Mouse (Mus musculus) cerebellum, postnatal 10 days (tissue): ENCODE results near the gene Cntfr.

Experiments used
- DNase-seq, 2 experiments: peaks; one replicate each; pipeline ENCODE4 v3.0.0; 2021; ENCODE audit warnings: mixed read lengths in 2 of 2

Gene Cntfr

DNA sequence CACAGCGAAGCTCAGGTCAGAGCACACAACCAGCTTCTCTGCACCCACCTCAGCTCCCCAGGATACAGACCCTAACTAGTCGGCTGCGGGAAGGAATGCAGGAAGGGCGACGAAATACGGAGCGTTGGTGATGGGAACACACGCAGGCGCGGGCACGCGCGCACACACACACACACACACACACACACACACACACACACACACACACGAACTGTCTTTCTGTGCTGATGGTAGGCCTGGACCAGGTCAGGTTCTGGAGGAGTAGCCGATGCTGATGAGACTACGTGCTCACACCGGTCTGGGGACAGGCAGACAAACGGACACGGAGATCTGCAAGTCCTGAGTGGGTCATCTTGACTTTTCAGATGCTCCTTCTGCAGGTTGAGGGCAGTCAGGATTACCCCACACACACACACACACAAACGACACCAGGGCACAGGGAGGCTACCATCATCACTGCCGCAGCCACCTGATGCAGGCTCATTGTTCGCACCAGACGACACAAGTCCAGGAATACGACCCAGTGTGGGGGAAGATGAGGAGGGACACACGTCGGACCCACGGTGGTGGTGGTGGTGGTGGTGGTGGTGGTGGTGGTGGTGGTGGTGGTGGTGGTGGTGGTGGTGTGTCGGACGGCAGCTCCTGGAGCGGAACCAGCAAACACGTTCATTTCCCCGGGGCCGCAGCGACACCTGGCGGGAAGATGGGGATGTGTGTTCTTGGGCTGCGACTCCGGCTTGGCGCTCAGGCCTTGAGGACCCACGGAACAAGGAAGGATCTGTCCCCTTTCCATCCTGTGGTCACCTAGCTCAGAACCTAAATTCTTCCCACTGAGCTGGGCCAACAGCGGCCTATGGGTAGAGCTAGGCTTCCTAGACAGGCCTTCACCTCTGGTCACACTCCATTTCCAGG, at the start of gene Cntfr:
Gene Cntfr (minus strand): TSS at position 160 of the 912 bp plus-strand sequence.
- DNase-seq = peak; percentile 94 to 95

DNA sequence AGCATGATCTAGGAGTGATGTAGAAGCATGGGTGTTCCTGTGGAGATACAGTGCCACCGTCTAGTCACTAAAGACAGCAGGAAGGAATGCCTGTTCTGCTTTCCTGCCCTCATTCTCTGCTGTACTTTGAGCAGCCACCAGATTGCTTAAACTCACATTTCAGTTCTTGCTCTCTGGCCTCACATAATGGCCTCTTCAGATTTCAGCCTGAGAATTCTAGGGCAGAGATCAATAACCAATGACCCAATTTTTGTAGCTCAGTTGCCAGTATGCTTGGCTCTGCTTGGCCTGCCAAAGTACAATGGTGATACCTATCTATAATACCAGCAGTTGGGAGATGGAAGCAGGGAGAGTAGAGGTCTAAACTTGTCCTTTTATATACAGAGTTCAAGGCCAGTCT, 48.1 kb upstream of the Cntfr start:
- DNase-seq = no peak

- no peak for DNase-seq
These were observed 47.2 kb upstream of the Cntfr start for GRCm38 (mm10) chr4:41744131-41744530.

DNA sequence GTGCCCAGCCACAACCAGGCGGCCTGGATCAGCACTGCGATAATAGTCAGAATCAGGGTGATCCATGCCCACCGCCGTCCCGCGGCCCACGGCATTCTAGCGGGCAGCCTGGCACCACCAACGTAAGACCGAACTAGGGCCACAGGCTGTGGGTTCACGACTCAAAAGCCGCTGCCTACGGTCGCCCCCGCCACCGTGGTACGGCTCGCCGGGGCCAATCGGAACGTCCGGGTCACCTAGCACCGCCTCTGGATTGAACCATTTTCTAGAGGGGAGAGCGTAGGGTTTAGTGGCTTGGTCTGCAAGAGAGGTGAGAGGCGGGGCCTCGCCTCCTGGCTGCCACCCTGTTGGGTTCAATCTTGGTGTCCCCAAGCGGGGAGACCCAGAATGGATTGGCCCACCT, 44.3 kb upstream of the Cntfr start:
- DNase-seq = peak; percentile 94 to 96

- DNase-seq = peak; percentile 74 to 79
These were observed 43.7 kb upstream of the Cntfr start for GRCm38 (mm10) chr4:41740380-41741157.

GRCm38 (mm10) chr4:41739260-41739659, 42.4 kb upstream of the Cntfr start:
- no peak for DNase-seq

DNA sequence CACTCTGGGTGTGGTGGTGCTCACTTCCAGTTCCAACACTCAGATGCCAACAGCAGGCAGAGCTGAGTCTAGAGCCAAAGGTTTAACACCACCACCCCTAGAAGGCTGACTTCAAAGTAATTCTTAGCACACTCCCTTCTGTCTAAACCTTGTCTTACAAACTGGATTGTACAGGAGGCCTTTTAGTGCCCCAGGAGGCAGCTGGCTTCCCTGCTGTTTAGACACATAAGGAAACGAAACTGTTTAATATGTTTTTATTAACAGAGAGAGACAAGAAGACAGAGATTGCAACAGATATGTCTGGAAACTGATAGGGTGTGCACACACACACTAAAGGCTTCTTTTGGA, 41.3 kb upstream of the Cntfr start:
- no peak for DNase-seq

DNA sequence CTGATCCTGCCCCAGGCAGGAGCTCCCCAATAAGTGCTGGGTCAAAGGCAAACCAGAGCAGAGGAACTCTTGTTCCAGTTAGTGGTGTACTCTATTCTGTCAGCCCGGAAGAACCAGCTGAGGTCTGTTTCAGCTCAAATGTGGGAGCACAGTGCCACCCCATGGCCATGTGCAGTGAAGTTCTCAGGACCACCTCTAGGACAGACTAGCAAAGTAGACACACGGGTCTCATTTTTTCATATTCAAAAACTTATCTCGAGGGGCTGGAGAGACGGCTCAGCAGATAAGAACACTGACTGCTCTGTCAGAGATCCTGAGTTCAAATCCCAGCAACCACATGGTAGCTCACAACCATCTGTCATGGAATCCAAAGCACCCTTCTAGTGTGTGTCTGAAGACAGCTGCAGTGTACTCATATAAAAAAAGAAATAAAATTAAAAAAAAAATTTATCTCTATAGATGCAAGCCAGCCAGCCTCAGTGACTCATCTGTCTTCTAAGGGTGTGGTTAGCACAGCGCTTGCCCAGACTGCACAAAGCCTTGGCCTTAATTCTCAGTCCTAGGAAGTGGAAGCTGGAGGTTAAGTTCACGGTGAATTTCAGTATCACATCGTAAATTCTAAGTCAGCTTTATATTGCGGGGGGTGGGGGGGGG, 40.8 kb upstream of the Cntfr start:
- DNase-seq = peak; percentile 86 to 88

- no peak for DNase-seq
These were observed 34.3 kb upstream of the Cntfr start, which contains the start of gene Arid3c for GRCm38 (mm10) chr4:41731052-41731765. Gene Arid3c, minus strand, starts transcription at chr4:41731142.

DNA sequence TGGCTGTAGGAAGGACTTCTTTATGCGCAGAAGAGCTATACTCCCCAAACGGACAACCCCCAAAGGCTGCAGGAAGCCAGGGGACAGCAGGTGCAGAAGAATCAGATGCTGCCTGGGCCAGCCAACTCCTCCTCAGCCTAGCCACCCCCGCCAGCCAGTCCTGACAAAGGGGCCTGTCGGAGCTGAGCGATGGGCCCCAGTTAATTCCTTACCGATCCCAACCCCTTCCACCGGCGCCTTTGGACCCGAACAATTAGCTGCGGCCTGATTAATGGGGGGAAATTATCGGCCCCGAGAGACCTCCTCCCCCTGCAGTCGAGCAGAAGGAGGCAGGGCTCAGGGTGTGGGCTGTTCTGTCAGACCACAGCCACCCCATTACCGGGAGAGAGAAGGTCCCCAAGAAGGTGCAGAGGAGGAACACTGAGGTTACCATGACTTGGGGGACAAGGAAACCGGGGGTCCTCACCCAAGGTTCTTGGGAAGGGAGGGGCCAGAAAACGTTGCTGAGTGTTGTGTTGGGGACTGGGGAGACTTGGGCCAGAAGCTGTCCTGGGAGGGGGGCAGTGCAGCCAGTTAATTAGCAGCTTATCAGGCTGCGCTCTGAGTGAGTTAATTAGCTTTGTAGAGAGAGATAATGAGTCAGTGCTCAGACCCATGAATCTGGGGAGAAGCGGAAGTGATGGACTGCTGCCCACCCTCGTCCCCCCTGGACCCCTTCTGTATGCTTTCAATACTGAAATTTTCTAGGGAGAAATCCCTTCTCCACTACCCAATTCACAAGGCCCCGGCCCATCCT, 30.1 kb upstream of the Cntfr start:
- peak in 1 of 2 experiments; percentile 56 for DNase-seq

- peak; percentile 93 for DNase-seq
These were observed 26.0 kb upstream of the Cntfr start, which contains the start of gene Dctn3 for GRCm38 (mm10) chr4:41722918-41723351. Gene Dctn3, minus strand, starts transcription at chr4:41723170.

DNA sequence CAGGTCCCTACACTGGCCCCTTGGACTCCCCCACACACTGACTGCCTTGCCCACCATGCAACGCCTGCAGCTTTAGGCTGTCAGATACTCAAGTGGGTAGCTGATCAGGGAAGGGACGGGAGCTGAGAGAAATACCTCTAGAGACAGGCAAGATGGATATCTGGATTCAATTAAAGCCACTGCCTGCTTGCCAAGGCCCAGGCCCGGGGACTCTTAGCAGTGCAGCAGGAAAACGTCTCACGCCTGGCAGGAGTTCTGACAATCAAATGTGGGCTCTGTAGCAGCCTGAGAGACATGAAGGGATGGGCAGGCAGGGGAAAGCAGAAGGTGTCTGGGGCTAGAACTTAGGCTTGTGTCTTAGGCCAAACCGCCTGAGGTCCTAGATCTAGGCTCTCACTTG, 19.9 kb upstream of the Cntfr start:
- DNase-seq = no peak

DNA sequence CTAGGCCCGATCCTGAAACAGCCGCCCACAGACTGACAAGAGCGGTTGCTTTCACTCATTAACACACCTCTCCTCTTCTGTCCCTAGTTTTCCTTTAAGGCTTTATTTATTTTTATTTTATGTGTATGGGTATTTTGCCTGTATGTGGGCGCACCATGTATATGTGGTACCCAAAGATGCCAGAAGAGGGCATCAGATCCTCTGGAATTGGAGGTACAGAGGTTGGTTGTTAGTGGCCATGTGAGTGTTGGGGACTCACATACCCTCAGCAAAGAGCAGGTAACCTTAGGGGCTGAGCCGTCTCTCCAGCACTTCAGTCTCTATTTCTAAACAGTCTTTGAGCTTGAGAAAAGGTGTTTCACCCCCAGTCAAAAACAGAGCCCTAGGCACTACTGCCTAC, 18.7 kb upstream of the Cntfr start:
- DNase-seq = peak; percentile 76 to 81

DNA sequence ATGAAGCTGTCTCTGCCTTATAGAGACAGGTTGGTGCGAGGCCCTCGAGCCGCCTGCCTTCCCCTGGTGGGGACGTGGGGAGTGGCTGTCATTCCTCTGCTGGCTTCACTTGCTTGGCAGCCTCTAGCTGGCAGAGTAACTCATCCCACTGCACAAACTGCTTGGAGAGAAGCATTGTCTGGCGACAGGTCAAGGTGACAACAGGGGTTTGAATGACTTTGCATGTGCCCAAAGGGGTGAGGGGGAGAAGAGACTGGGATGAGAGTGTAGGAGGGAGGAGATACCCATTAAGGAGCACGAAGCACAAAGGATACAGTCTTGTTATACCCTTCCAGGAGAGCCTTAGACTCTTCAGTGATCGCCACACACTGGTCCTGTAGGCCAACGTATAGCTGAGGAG, 18.2 kb upstream of the Cntfr start:
- peak in 1 of 2 experiments; percentile 37 for DNase-seq

- DNase-seq = peak; percentile 88 to 93
These were observed 17.4 kb upstream of the Cntfr start for GRCm38 (mm10) chr4:41714276-41714675.

DNA sequence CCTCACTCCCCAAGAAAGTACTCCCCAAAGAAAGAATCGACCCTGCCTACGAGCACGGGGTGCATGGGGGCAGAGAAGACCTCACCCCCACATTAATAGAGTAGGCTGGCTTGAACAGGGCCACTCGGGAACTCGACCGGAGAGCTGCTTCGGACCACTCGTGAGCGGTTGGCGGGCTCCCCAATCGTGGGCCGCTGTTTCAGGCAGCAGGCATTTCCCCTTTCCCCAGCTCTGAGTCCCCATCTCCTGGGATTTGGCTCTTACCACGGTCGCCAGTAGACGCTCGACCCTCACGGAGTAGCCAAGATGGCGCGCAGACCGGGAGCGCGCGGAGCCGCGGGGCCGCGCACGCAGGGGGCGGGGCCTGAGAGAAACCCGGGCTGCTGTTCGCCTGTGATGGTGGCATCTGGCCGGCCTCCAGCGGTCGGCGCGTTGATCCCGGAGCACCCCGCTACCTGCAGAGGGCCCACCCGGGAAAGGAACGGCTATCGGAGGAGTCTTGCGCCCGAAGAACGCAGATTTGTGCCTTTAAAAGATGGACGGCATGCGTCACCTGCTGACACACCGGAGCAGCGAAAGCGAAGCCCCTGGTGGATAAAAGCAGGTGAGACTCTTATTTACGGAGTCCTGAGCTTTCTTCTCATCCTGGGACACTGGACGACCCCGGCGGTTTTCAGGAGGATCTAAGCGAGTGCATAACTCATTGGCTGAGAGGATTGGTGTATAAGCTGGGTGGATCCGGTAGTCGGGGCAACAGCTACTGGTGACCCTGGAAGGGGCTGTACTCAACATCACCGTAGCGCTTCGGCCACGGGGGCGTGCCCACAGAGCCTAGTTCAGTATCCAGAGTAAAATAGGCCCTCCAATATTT, 16.5 kb upstream of the Cntfr start, which contains the start of gene Rpp25l:
Gene Rpp25l (minus strand): TSS at position 338 of the 871 bp plus-strand sequence.
- DNase-seq = peak; percentile 94 to 95

DNA sequence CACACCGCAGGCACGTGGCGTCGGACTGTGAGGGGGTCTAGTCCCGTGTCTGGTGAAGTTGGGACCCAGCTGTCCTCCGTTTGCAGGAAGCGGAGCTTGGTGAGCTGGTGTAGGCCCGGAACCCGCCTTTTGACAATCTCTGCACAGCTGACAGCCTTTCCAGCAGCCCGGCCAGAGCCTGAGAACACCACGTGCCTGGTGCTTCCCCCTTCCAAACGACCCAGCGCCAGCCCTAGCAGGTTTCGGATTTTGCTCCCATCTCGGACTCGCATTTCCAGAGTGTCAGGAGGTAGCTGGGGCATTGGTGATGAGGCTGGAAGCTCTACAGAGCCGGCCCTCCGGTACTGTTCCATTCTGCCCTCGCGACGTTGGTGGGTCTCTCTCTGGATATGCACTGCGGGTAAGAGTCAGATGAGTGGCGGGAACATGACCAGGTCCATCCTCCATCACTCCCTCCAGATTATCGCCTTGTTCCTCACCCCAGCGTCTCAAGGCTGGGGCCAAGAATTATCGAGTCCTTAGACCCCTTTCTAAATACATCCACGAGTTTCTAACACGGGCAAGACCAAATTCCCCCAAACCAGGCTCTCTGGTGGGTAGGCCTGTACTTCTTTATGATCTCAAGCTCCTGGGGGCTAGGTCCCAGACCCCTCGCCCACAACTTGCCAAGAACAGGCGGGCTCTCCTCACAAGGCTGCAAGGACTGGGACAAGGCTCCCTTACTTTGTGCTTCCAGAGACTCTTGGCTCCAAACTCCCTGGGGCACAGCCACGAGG, 15.7 kb upstream of the Cntfr start:
- peak; percentile 48 to 59 for DNase-seq

GRCm38 (mm10) chr4:41711705-41712375, 15.0 kb upstream of the Cntfr start:
- DNase-seq = peak; percentile 45 to 56

GRCm38 (mm10) chr4:41710229-41710628, 13.3 kb upstream of the Cntfr start:
- peak in 1 of 2 experiments; percentile 5 for DNase-seq
